Mouse (Mus musculus) MEL-GATA-1-ER (cell line): ENCODE results near the gene Elavl4.

Experiments
- DNase-seq: peaks from one replicate; pipeline ENCODE4 v3.0.0-alpha.2; 2012; ENCODE audit warnings: low read depth; ENCODE audit errors: extremely low read depth

Gene Elavl4

GRCm38 (mm10) chr4:110172028-110172427 lies 179.7 kb downstream of the Elavl4 start:
- DNase-seq: no peak

DNA sequence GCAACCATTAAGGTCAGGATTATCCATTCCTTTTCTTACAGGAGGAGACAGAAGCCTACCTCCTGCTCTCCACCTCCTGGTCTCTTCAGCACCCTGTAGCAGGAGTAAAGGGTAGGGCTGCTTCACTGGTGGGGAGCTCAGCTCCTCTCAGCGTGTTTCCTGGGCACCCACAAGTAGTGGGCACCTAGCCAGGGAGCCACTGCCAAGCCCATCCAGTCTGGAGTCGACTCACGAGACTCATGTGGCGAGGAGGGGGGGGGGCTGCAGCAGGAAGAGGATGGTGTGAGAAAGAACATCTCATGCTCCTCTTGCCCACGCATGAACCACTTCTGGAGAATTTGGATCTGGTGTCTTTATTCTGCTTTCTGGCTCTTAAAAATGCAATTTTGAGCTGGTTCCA lies 186.5 kb downstream of the Elavl4 start:
- no peak for DNase-seq

DNA sequence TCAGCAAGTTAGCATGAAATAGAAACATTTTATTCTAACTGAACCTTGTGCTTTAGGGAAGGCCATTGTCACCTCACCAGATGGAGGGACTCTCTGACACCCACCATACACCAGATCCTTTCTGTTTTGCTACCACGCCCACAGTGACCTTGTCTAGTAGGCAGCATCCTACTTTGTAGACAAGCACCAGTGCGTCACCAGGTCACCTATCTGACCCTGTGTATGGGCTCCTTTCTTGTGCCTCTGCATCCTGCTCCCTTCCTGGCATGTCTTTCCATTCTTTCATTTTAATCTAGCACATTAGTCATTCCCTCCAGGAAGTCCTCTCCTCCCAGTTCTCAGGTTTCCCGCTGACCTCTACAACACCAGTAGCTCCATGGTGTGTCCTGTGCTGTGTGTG lies 190.1 kb downstream of the Elavl4 start:
- DNase-seq: no peak

DNA sequence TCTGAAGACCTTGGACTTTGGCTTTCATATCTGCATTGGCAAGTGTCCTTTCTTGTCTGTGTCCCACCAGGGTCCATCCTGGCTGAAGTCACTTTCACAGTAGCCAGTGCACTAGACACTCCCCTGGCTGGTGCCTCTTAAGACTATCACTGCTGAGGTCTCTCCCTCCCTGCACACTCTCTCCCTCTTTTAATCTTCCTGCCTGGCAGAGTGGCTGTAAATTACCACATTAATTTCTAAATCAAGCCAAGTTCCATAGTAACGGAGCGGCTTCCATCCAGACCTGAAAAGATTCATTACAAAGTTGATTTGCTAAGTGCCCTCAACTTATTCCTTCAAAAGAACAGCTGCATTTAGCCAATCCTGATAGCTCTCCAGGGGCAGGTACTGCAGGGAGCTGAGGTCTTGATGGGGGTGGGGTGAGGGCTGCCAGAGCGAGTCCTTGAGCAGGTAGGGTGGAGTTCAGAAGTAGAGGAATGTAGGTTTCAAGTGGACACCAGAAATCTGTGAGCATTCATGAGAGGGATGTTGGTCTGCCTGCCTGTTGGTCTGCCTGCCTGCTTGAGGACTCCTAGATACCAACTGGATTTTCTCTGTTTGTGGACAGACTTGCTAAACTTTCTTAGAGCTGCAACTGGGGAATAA lies 194.1 kb downstream of the Elavl4 start:
- DNase-seq: no peak

GRCm38 (mm10) chr4:110155954-110156353 lies 195.8 kb downstream of the Elavl4 start:
- DNase-seq: no peak
